ENCODE assay signal across 8 mouse cellular contexts in the genomic region with DNA sequence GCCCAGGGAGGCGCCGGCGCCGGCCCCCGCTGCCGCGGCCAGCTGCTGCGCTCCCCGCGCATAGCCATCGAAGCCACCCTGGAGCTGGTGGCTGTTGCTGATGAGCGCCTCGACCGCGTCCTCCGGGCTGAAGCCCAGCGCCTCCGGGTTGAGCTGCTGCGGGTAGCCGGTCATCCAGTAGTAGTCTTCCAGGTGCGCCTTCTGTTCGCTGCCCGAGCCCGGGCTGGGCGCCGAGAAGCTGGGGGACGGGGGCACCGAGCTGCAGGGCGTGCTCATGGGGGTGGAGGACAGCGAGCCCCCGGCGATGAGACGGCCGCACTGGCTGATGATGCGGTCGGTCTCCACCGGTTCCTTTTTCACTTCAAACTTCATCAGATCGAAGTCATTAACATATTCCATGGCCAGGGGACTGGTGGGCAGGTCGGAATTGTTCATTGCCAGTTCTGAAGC. TPM values are rescaled to one million over a fixed set of nuclear protein-coding genes. Genes with fewer than 3 reads are reported as not detected.
A peak's percentile ranks its signal among the peaks of the same experiment; 100 is the strongest.
DNase-seq lines count a peak whose midpoint lies in the region; ATAC-seq and TF ChIP-seq lines count a peak whose summit lies in the region.

No protein-coding gene starts in this region.

- H3K27ac ChIP-seq in layer of hippocampus, adult 2 months: peak overlapping the region; percentile 80
- peak overlapping the region; percentile 89 for H3K27ac ChIP-seq in forebrain, embryonic 15.5 days (replicated peaks)
- peak overlapping the region; percentile 89 for H3K27ac ChIP-seq in hindbrain, embryonic 14.5 days

- ATAC-seq in forebrain, embryonic 15.5 days (replicated peaks): peak; percentile 34; the same call in 1 of the 2 replicates
- ATAC-seq in hindbrain, embryonic 14.5 days (ENCODE audit: low FRiP score): peak; percentile 14; the same call in 1 of the 2 replicates
- no peak for ATAC-seq in megakaryocyte-erythroid progenitor cell, adult 5-6 weeks (replicated peaks; ENCODE audit: low FRiP score, low TSS enrichment, poor library complexity, severe bottlenecking)

- H3K4me1 ChIP-seq in forebrain, embryonic 15.5 days: peaks cover 38% of the 10 kb centered on the region
- peaks cover 11% of the 10 kb centered on the region; the same call in 1 of the 2 replicates for H3K4me1 ChIP-seq in hindbrain, embryonic 14.5 days (replicated peaks; ENCODE audit: control insufficient read depth, insufficient read depth, low read length)
- peaks cover 4% of the 10 kb centered on the region; the same call in 1 of the 2 replicates for H3K4me1 ChIP-seq in lung, adult 2 months (ENCODE audit: control insufficient read depth, insufficient read depth, low read length)

- H3K27me3 ChIP-seq in forebrain, embryonic 15.5 days: peaks cover 32% of the 10 kb centered on the region
- H3K27me3 ChIP-seq in hindbrain, embryonic 14.5 days (ENCODE audit: control insufficient read depth, insufficient read depth, low read length): peaks cover 17% of the 10 kb centered on the region

- under 1% methylated on average over 39 of the region's 39 CpGs for WGBS in forebrain, embryonic 15.5 days
- under 1% methylated on average over 30 of the region's 39 CpGs for WGBS in hindbrain, embryonic 14.5 days
- WGBS in lung, adult 2 months: under 1% methylated on average over 37 of the region's 39 CpGs

- H3K4me2 ChIP-seq in forebrain, embryonic 15.5 days (replicated peaks): peak overlapping the region; percentile 98
- peak overlapping the region; percentile 77 for H3K4me2 ChIP-seq in hindbrain, embryonic 14.5 days (replicated peaks)

- DNase-seq in layer of hippocampus, adult 2 months (ENCODE audit: low spot score in 2 of 2): no peak
- DNase-seq in layer of hippocampus, adult 11-12 months (ENCODE audit: low spot score): no peak
- peak; percentile 43 for DNase-seq in brain, adult 2 months (ENCODE audit: low read depth, low spot score)
- DNase-seq in hindbrain, embryonic 14.5 days (ENCODE audit: low spot score): no peak
- DNase-seq in lung, adult 2 months: peak; percentile 37
- peak; percentile 39 to 51 for DNase-seq in right cerebral cortex, adult 2 months (ENCODE audit: low spot score in 2 of 2)

- peak overlapping the region; percentile 65 for H3K4me3 ChIP-seq in layer of hippocampus, adult 2 months
- peak overlapping the region; percentile 77 for H3K4me3 ChIP-seq in forebrain, embryonic 15.5 days
- peak overlapping the region; percentile 62 for H3K4me3 ChIP-seq in hindbrain, embryonic 14.5 days (replicated peaks; ENCODE audit: low read length)
- peak overlapping the region; percentile 40 for H3K4me3 ChIP-seq in lung, adult 2 months (replicated peaks; ENCODE audit: extremely low read depth, low read depth, low read length)

- TF ChIP-seq POLR2A in lung, adult 2 months (IDR thresholded peaks at IDR 0.05; ENCODE audit: borderline replicate concordance, extremely low read depth, low read depth, low read length): 0 out of 2 replicates have a peak, but pooled peaks have one; percentile 7

- no peak for TF ChIP-seq CTCF in layer of hippocampus, adult 2 months (conservative IDR thresholded peaks at IDR 0.05)
- TF ChIP-seq CTCF in lung, adult 2 months (IDR thresholded peaks at IDR 0.05; ENCODE audit: insufficient read depth, low read length): no peak

- H3K36me3 ChIP-seq in forebrain, embryonic 15.5 days: no peaks in the 10 kb centered on the region
- H3K36me3 ChIP-seq in hindbrain, embryonic 14.5 days (replicated peaks; ENCODE audit: control insufficient read depth, insufficient read depth): no peaks in the 10 kb centered on the region

- H3K9ac ChIP-seq in forebrain, embryonic 15.5 days (replicated peaks): peak overlapping the region; percentile 70
- H3K9ac ChIP-seq in hindbrain, embryonic 14.5 days: peak overlapping the region; percentile 79

- H3K9me3 ChIP-seq in forebrain, embryonic 15.5 days: no peaks in the 10 kb centered on the region
- H3K9me3 ChIP-seq in hindbrain, embryonic 14.5 days (ENCODE audit: control insufficient read depth, low read length): no peaks in the 10 kb centered on the region

RNA-seq across cellular contexts. Expression of a gene that starts 1.2 kb away (rescaled TPM):
- total RNA-seq in layer of hippocampus, adult 2 months (2021): 10 to 100 TPM; 18.9 to 19.9 TPM
- polyA plus RNA-seq in forebrain, embryonic 15.5 days (2015; fragmentation: Nextera tagmentation; extraction: Ambion mirVana): 4.8 and 5.8 TPM in 2 replicates
- polyA plus RNA-seq in hindbrain, embryonic 14.5 days (2014; fragmentation: Nextera tagmentation; extraction: Ambion mirVana): 14.3 and 17.0 TPM in 2 replicates
- 8.2 and 9.0 TPM in 2 replicates for polyA plus RNA-seq in lung, adult 2 months (2012; rRNA removed)
- total RNA-seq in megakaryocyte-erythroid progenitor cell, adult 5-6 weeks (2014; fragmentation: Nextera tagmentation): 0.46 and 0.67 TPM in 2 replicates
- total RNA-seq in megakaryocyte-erythroid progenitor cell, adult 5-6 weeks (2017): 0.23 and 0.56 TPM in 2 replicates

Comparison
In these comparisons a context has a peak if more than half of its experiments do, and no peak if none do; other contexts are left out.
1. DNase-seq: peak in brain, adult 2 months (single experiment), lung, adult 2 months (single experiment) and right cerebral cortex, adult 2 months (2 of 2); none in layer of hippocampus, adult 2 months (0 of 2), layer of hippocampus, adult 11-12 months (single experiment) and hindbrain, embryonic 14.5 days (single experiment).
2. Peak in every context shown above with its lines, with median percentiles within 50 percentile points of each other: H3K27ac ChIP-seq and H3K4me3 ChIP-seq.